Mouse (Mus musculus) myocyte (in vitro differentiated cells): Measurements from ENCODE around the gene Adamts17.

Experiments
- E2F4 ChIP-seq: IDR thresholded peaks from one replicate; pipeline ENCODE4 v1.6.1; 2011; ENCODE audit warnings: mild to moderate bottlenecking, control low read depth, moderate library complexity; ENCODE audit not compliant: insufficient read depth
- MAX ChIP-seq: IDR thresholded peaks from one replicate; pipeline ENCODE4 v1.6.1; 2011; ENCODE audit warnings: low read depth, mild to moderate bottlenecking, control low read depth
- MYOD1 ChIP-seq, 3 experiments: IDR thresholded peaks; one replicate each; pipeline ENCODE4 v1.6.1; 2011; ENCODE audit warnings: control low read depth in 2 of 3, low read depth in 2 of 3, mild to moderate bottlenecking in 2 of 3, moderate library complexity in 1 of 3; ENCODE audit not compliant: insufficient read length in 2 of 3, control insufficient read depth in 1 of 3
- MYOG ChIP-seq, 3 experiments: IDR thresholded peaks; one replicate each; pipeline ENCODE4 v1.6.1; 2011; ENCODE audit warnings: control low read depth in 2 of 3, low read depth in 2 of 3, mild to moderate bottlenecking in 2 of 3; ENCODE audit not compliant: insufficient read length in 2 of 3, control insufficient read depth in 1 of 3, insufficient read depth in 1 of 3
- POLR2A ChIP-seq: IDR thresholded peaks from one replicate; pipeline ENCODE4 v1.6.1; 2011; ENCODE audit warnings: low read depth, mild to moderate bottlenecking, control low read depth, moderate library complexity; ENCODE audit not compliant: insufficient read length
- POLR2AphosphoS2 ChIP-seq: IDR thresholded peaks from one replicate; pipeline ENCODE4 v1.6.1; 2011; ENCODE audit warnings: low read depth, control low read depth; ENCODE audit not compliant: insufficient read length
- REST ChIP-seq: IDR thresholded peaks from one replicate; pipeline ENCODE4 v1.6.1; 2011; ENCODE audit warnings: mild to moderate bottlenecking, control low read depth, moderate library complexity; ENCODE audit not compliant: insufficient read depth, insufficient read length
- TCF12 ChIP-seq: IDR thresholded peaks from one replicate; pipeline ENCODE4 v1.6.1; 2011; ENCODE audit warnings: mild to moderate bottlenecking, control low read depth; ENCODE audit not compliant: poor library complexity, insufficient read depth, severe bottlenecking
- USF1 ChIP-seq: IDR thresholded peaks from one replicate; pipeline ENCODE4 v1.6.1; 2011; ENCODE audit warnings: low read depth, mild to moderate bottlenecking, control low read depth, moderate library complexity

GRCm38 (mm10) chr7:66859220-66859619, 19.7 kb downstream of the Adamts17 start:
- TF ChIP-seq TCF12 = no peak
- no peak for TF ChIP-seq POLR2A
- no peak for TF ChIP-seq MYOD1 (IDR thresholded peaks at IDR 0.05; ENCODE audit: control insufficient read depth in 1 of 3, insufficient read length in 2 of 3, low read depth in 2 of 3)
- no peak for TF ChIP-seq MAX
- TF ChIP-seq E2F4 = no peak
- no peak for TF ChIP-seq USF1
- no peak for TF ChIP-seq MYOG (IDR thresholded peaks at IDR 0.05; ENCODE audit: control insufficient read depth in 1 of 3, insufficient read depth in 1 of 3, insufficient read length in 2 of 3, low read depth in 2 of 3)
- no peak for TF ChIP-seq POLR2AphosphoS2
- TF ChIP-seq REST = no peak
